Mouse (Mus musculus): Measurements from ENCODE around the gene Nos1ap. TPM values are rescaled to one million over a fixed set of nuclear protein-coding genes. Genes with fewer than 3 reads are reported as not detected.
A peak's percentile ranks its signal among the peaks of the same experiment; 100 is the strongest.

The Nos1ap gene
- polyA plus RNA-seq, 1 experiment, result 79.8 TPM

DNA sequence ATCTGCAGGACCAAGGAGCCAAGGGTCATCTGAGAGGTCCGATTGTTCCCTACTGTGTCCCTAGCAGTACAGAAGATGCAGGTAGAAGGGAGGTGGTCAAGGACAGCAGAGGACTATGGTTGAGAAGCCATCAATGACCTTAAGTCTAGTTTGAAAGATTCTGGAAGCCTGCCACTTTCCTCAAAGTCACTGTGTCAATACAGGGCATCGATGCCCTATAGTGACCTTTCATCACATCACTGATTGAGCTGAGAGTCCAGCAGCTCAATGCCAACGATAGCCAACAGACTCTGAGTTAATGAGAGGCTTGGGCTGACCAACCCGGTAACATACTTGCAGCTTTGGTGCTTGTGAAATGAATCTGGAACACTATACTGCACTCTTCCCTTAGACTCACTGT lies 264.4 kb downstream of the Nos1ap start:
- H3K27me3 ChIP-seq (ENCODE audit: control insufficient read depth, insufficient read depth, low read length), result no peaks in the 10 kb centered on the region
- WGBS, result 80% methylated on average over 4 of the region's 4 CpGs
- no peaks in the 10 kb centered on the region for H3K4me1 ChIP-seq (ENCODE audit: control insufficient read depth, insufficient read depth, insufficient read length, low read length)
- H3K27ac ChIP-seq (ENCODE audit: insufficient read depth, low read depth, low read length), result no peak overlapping the region
- TF ChIP-seq POLR2A (IDR thresholded peaks at IDR 0.05; ENCODE audit: low read depth, low read length) (no peak), CTCF (IDR thresholded peaks at IDR 0.05; ENCODE audit: extremely low read depth, insufficient read length, insufficient replicate concordance, low read depth, low read length) (no peak)
- peaks cover 2% of the 10 kb centered on the region; the same call in 1 of the 2 replicates for H3K36me3 ChIP-seq (ENCODE audit: control insufficient read depth, insufficient read depth, low read length)
- no peak overlapping the region for H3K4me3 ChIP-seq (ENCODE audit: low read depth, low read length)

DNA sequence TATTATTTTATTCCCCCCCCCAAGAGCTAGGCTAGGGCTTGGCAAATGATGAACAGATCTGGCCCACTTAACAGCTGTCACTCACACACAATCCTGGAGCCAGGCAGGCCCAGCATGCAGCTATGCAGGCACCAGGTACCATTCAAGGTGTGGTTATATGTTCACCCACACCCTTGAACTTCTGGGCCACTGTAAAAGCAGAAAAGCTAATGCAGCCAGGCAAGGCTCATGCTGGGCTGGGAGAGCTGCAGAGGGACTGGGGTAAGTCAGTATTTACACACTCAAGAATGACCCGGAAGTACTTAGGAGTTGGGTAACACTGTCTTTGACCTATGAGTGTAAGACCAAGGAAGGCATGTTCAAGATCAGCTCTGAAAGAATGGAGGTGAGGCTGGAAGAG lies 265.3 kb downstream of the Nos1ap start:
- no peaks in the 10 kb centered on the region for H3K4me1 ChIP-seq (ENCODE audit: control insufficient read depth, insufficient read depth, insufficient read length, low read length)
- peaks cover 6% of the 10 kb centered on the region; the same call in 1 of the 2 replicates for H3K36me3 ChIP-seq (ENCODE audit: control insufficient read depth, insufficient read depth, low read length)
- TF ChIP-seq CTCF (IDR thresholded peaks at IDR 0.05; ENCODE audit: extremely low read depth, insufficient read length, insufficient replicate concordance, low read depth, low read length) (no peak), POLR2A (IDR thresholded peaks at IDR 0.05; ENCODE audit: low read depth, low read length) (no peak)
- 64% methylated on average over 1 of the region's 1 CpGs for WGBS
- no peak overlapping the region for H3K27ac ChIP-seq (ENCODE audit: insufficient read depth, low read depth, low read length)
- no peaks in the 10 kb centered on the region for H3K27me3 ChIP-seq (ENCODE audit: control insufficient read depth, insufficient read depth, low read length)
- H3K4me3 ChIP-seq (ENCODE audit: low read depth, low read length), result no peak overlapping the region

DNA sequence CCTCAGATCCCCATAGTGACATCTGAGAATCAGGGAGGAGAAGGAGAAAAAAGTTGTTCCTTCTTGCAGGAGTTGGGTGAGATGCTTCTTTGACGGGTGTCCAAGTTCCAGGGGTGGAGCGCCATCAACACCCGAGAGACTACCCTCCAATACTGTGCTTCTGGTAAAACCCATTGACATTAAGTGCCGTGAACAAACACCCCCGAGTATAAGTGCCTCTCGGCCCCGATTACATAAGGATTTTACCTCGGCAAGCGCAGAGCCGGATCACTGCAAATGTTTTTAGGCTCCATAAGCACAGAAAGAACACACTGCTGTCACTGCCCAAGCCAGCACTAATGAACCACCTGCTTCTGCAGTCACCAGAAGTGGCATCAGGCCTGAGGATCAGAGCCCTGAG lies 266.7 kb downstream of the Nos1ap start:
- Histone ChIP-seq H3K4me3 (ENCODE audit: low read depth, low read length) (no peak overlapping the region), H3K36me3 (ENCODE audit: control insufficient read depth, insufficient read depth, low read length) (peaks cover 12% of the 10 kb centered on the region; the same call in 1 of the 2 replicates), H3K27me3 (ENCODE audit: control insufficient read depth, insufficient read depth, low read length) (no peaks in the 10 kb centered on the region), H3K27ac (ENCODE audit: insufficient read depth, low read depth, low read length) (no peak overlapping the region), H3K4me1 (ENCODE audit: control insufficient read depth, insufficient read depth, insufficient read length, low read length) (no peaks in the 10 kb centered on the region)
- TF ChIP-seq POLR2A (IDR thresholded peaks at IDR 0.05; ENCODE audit: low read depth, low read length) (no peak), CTCF (IDR thresholded peaks at IDR 0.05; ENCODE audit: extremely low read depth, insufficient read length, insufficient replicate concordance, low read depth, low read length) (no peak)
- 92% methylated on average over 10 of the region's 10 CpGs for WGBS

- TF ChIP-seq POLR2A (IDR thresholded peaks at IDR 0.05; ENCODE audit: low read depth, low read length) (no peak), CTCF (IDR thresholded peaks at IDR 0.05; ENCODE audit: extremely low read depth, insufficient read length, insufficient replicate concordance, low read depth, low read length) (no peak)
- no peaks in the 10 kb centered on the region for H3K27me3 ChIP-seq (ENCODE audit: control insufficient read depth, insufficient read depth, low read length)
- no peak overlapping the region for H3K4me3 ChIP-seq (ENCODE audit: low read depth, low read length)
- 98% methylated on average over 2 of the region's 2 CpGs for WGBS
- H3K4me1 ChIP-seq (ENCODE audit: control insufficient read depth, insufficient read depth, insufficient read length, low read length), result no peaks in the 10 kb centered on the region
- H3K27ac ChIP-seq (ENCODE audit: insufficient read depth, low read depth, low read length), result no peak overlapping the region
- H3K36me3 ChIP-seq (ENCODE audit: control insufficient read depth, insufficient read depth, low read length), result peaks cover 12% of the 10 kb centered on the region; the same call in 1 of the 2 replicates
Measured at GRCm38 (mm10) chr1:170322046-170322445, 267.6 kb downstream of the Nos1ap start.

DNA sequence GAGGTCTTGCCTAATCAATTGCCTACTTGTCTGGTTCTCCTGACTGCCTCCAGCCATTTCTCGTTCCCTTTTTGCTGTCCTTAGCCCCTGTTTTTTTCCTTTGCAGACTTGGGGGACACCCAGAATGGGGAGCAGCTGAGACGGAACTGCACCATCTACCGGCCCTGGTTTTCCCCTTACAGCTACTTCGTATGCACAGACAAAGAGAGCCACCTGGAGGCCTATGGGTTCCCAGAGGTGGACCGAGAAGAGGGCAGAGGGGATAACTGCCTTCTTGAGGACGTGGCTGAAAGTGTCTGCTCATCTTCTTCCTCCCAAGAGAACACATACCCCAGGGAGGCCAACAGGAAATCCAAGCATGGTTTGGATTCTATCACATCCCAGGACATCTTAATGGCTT lies 278.2 kb downstream of the Nos1ap start:
- H3K4me3 ChIP-seq (ENCODE audit: low read depth, low read length), result no peak overlapping the region
- no peak overlapping the region for H3K27ac ChIP-seq (ENCODE audit: insufficient read depth, low read depth, low read length)
- H3K4me1 ChIP-seq (ENCODE audit: control insufficient read depth, insufficient read depth, insufficient read length, low read length), result no peaks in the 10 kb centered on the region
- TF ChIP-seq POLR2A (IDR thresholded peaks at IDR 0.05; ENCODE audit: low read depth, low read length) (no peak), CTCF (IDR thresholded peaks at IDR 0.05; ENCODE audit: extremely low read depth, insufficient read length, insufficient replicate concordance, low read depth, low read length) (peak; percentile 18; the same call in 1 of the 2 replicates)
- no peaks in the 10 kb centered on the region for H3K27me3 ChIP-seq (ENCODE audit: control insufficient read depth, insufficient read depth, low read length)
- 79% methylated on average over 6 of the region's 6 CpGs for WGBS
- no peaks in the 10 kb centered on the region for H3K36me3 ChIP-seq (ENCODE audit: control insufficient read depth, insufficient read depth, low read length)

- H3K27me3 ChIP-seq (ENCODE audit: control insufficient read depth, insufficient read depth, low read length), result no peaks in the 10 kb centered on the region
- WGBS, result 77% methylated on average over 4 of the region's 4 CpGs
- TF ChIP-seq POLR2A (IDR thresholded peaks at IDR 0.05; ENCODE audit: low read depth, low read length) (no peak), CTCF (IDR thresholded peaks at IDR 0.05; ENCODE audit: extremely low read depth, insufficient read length, insufficient replicate concordance, low read depth, low read length) (no peak)
Measured at GRCm38 (mm10) chr1:170308503-170308902, 281.2 kb downstream of the Nos1ap start, which contains the start of gene Spata46. Spata46 (plus strand) TSS chr1:170308803.

DNA sequence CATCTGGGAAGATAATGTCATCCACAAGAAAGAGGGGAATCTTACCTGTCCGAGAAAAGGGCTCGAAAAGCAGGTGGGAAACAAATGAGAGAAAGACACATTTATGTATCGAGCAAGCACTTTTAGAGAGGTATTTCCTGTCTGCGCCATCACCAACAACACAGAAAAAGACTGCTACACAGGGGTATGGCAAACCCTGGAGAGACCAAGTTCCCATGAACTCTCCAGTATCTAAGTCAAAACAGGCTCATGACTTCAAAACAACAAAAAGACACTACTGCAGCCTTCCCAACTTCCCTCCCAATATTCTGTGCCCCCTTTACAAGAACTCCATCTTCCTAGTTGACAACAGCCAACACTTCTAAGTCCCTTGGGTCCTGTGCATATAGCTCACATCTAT lies 283.4 kb downstream of the Nos1ap start, which contains the start of gene Gm7694:
TSS of gene Gm7694 (minus strand) at position 101 of the 400 bp plus-strand sequence.
- Histone ChIP-seq H3K4me3 (ENCODE audit: low read depth, low read length) (no peak within 1 kb of the TSS), H3K27ac (ENCODE audit: insufficient read depth, low read depth, low read length) (no peak within 1 kb of the TSS), H3K36me3 (ENCODE audit: control insufficient read depth, insufficient read depth, low read length) (no peaks in the 10 kb centered on the region; the same call in 1 of the 2 replicates), H3K27me3 (ENCODE audit: control insufficient read depth, insufficient read depth, low read length) (no peaks in the 10 kb centered on the region), H3K4me1 (ENCODE audit: control insufficient read depth, insufficient read depth, insufficient read length, low read length) (no peaks in the 10 kb centered on the region)
- TF ChIP-seq POLR2A (IDR thresholded peaks at IDR 0.05; ENCODE audit: low read depth, low read length) (no peak), CTCF (IDR thresholded peaks at IDR 0.05; ENCODE audit: extremely low read depth, insufficient read length, insufficient replicate concordance, low read depth, low read length) (no peak)
- over 99% methylated on average over 4 of the region's 4 CpGs for WGBS

More at GRCm38 (mm10) chr1:170308503-170308902, 281.2 kb downstream of the Nos1ap start, which contains the start of gene Spata46:
- no peaks in the 10 kb centered on the region for H3K4me1 ChIP-seq (ENCODE audit: control insufficient read depth, insufficient read depth, insufficient read length, low read length)
- H3K27ac ChIP-seq (ENCODE audit: insufficient read depth, low read depth, low read length), result no peak within 1 kb of the TSS
- no peaks in the 10 kb centered on the region; the same call in 1 of the 2 replicates for H3K36me3 ChIP-seq (ENCODE audit: control insufficient read depth, insufficient read depth, low read length)
- no peak within 1 kb of the TSS for H3K4me3 ChIP-seq (ENCODE audit: low read depth, low read length)
